Mouse (Mus musculus) liver, embryonic 12.5 days (tissue): Measurements from ENCODE around the gene Pi4k2b. TPM values are rescaled to one million over a fixed set of nuclear protein-coding genes. Genes with fewer than 3 reads are reported as not detected.
A peak's percentile ranks its signal among the peaks of the same experiment; 100 is the strongest.

Experiments used
- ATAC-seq: fragments of 200-750 bp; cut with Nextera tagmentation; 2 replicates; pipeline ENCODE4 v1.8.0; 2017; ENCODE audit warnings: moderate number of reproducible peaks, mild to moderate bottlenecking, moderate library complexity
- H3K27ac ChIP-seq: fragments of 300-500 bp; sonication (generic); 2 replicates; pipeline ENCODE4 v1.5.1; 2016; ENCODE audit warnings: mild to moderate bottlenecking
- H3K27me3 ChIP-seq: fragments of 300-500 bp; sonication (generic); replicated peaks from 2 replicates; pipeline ENCODE4 v1.6.1; 2016; ENCODE audit warnings: mild to moderate bottlenecking, moderate library complexity
- H3K36me3 ChIP-seq: fragments of 300-500 bp; sonication (generic); 2 replicates; pipeline ENCODE4 v1.6.1; 2016; ENCODE audit warnings: mild to moderate bottlenecking, moderate library complexity
- H3K4me1 ChIP-seq: fragments of 300-500 bp; sonication (generic); 2 replicates; pipeline ENCODE4 v1.6.1; 2016
- H3K4me2 ChIP-seq: fragments of 300-500 bp; sonication (generic); 2 replicates; pipeline ENCODE4 v1.6.1; 2016; ENCODE audit warnings: mild to moderate bottlenecking, moderate library complexity
- H3K4me3 ChIP-seq: fragments of 300-500 bp; sonication (generic); 2 replicates; pipeline ENCODE4 v1.5.1; 2016; ENCODE audit warnings: mild to moderate bottlenecking, moderate library complexity
- H3K9ac ChIP-seq: fragments of 300-500 bp; sonication (generic); 2 replicates; pipeline ENCODE4 v1.6.1; 2016; ENCODE audit warnings: mild to moderate bottlenecking, moderate library complexity
- H3K9me3 ChIP-seq: fragments of 300-500 bp; sonication (generic); replicated peaks from 2 replicates; pipeline ENCODE4 v1.6.1; 2016; ENCODE audit warnings: mild to moderate bottlenecking, moderate library complexity
- WGBS: fragments of 180-500 bp; shearing (Covaris S2); methylation state at CpG from one replicate; pipeline ENCODE4 v1.1.7; 2016; ENCODE audit not compliant: insufficient replicate concordance; 5-methylcytosine and 5-hydroxymethylcytosine counted together
- polyA plus RNA-seq: library from polyadenylated mRNA; unstranded; fragments of >200 nt; fragmentation: Nextera tagmentation; extraction: Ambion mirVana; gene quantifications from 2 replicates; pipeline ENCODE4 v1.2.1, GENCODE M21; 2016

Gene Pi4k2b
- polyA plus RNA-seq, 1 experiment from 2014 or later, result 25.3 TPM

- Histone ChIP-seq H3K4me3 (peak overlapping the region; percentile 94), H3K9me3 (no peaks in the 10 kb centered on the region), H3K9ac (peak overlapping the region; percentile 85), H3K36me3 (peaks cover 24% of the 10 kb centered on the region), H3K4me2 (peak overlapping the region; percentile 71), H3K27ac (peak overlapping the region; percentile 81), H3K27me3 (no peaks in the 10 kb centered on the region), H3K4me1 (peaks cover 23% of the 10 kb centered on the region)
- ATAC-seq, result peak; percentile 70
- under 1% methylated on average over 9 of the region's 9 CpGs for WGBS
Measured at GRCm38 (mm10) chr5:52783251-52783620, 41.9 kb downstream of the Pi4k2b start.

- H3K4me1 ChIP-seq, result peaks cover 23% of the 10 kb centered on the region
- H3K36me3 ChIP-seq, result peaks cover 31% of the 10 kb centered on the region
- ATAC-seq, result no peak
- peak overlapping the region; percentile 94; the same call in 1 of the 2 replicates for H3K4me3 ChIP-seq
- no peaks in the 10 kb centered on the region for H3K27me3 ChIP-seq
- no peaks in the 10 kb centered on the region for H3K9me3 ChIP-seq
- no peak overlapping the region for H3K9ac ChIP-seq
- H3K4me2 ChIP-seq, result peak overlapping the region; percentile 71
- 79% methylated on average over 2 of the region's 2 CpGs for WGBS
- H3K27ac ChIP-seq, result no peak overlapping the region
Measured at GRCm38 (mm10) chr5:52783957-52784356, 42.6 kb downstream of the Pi4k2b start.

- H3K4me3 ChIP-seq, result no peak overlapping the region
- no peaks in the 10 kb centered on the region for H3K9me3 ChIP-seq
- peaks cover 23% of the 10 kb centered on the region for H3K4me1 ChIP-seq
- H3K4me2 ChIP-seq, result no peak overlapping the region
- H3K27ac ChIP-seq, result no peak overlapping the region
- peaks cover 43% of the 10 kb centered on the region for H3K36me3 ChIP-seq
- H3K27me3 ChIP-seq, result no peaks in the 10 kb centered on the region
- ATAC-seq, result no peak
- 58% methylated on average over 7 of the region's 7 CpGs for WGBS
- H3K9ac ChIP-seq, result no peak overlapping the region
Measured at GRCm38 (mm10) chr5:52786556-52787322, 45.4 kb downstream of the Pi4k2b start.

- no peak overlapping the region for H3K4me2 ChIP-seq
- H3K27me3 ChIP-seq, result no peaks in the 10 kb centered on the region
- H3K4me1 ChIP-seq, result peaks cover 5% of the 10 kb centered on the region; the same call in 1 of the 2 replicates
- H3K9ac ChIP-seq, result no peak overlapping the region
- WGBS, result 64% methylated on average over 9 of the region's 9 CpGs
- no peak for ATAC-seq
- peaks cover 47% of the 10 kb centered on the region for H3K36me3 ChIP-seq
- H3K9me3 ChIP-seq, result no peaks in the 10 kb centered on the region
- H3K4me3 ChIP-seq, result no peak overlapping the region
- H3K27ac ChIP-seq, result no peak overlapping the region
Measured at GRCm38 (mm10) chr5:52793230-52793629, 51.9 kb downstream of the Pi4k2b start.

- Histone ChIP-seq H3K36me3 (peaks cover 45% of the 10 kb centered on the region), H3K4me1 (peaks cover 5% of the 10 kb centered on the region; the same call in 1 of the 2 replicates), H3K27me3 (no peaks in the 10 kb centered on the region), H3K9ac (no peak overlapping the region), H3K4me2 (no peak overlapping the region), H3K4me3 (no peak overlapping the region), H3K27ac (no peak overlapping the region), H3K9me3 (no peaks in the 10 kb centered on the region)
- ATAC-seq, result no peak
- 86% methylated on average over 9 of the region's 9 CpGs for WGBS
Measured at GRCm38 (mm10) chr5:52794109-52794508, 52.7 kb downstream of the Pi4k2b start.

GRCm38 (mm10) chr5:52799274-52799985, 58.1 kb downstream of the Pi4k2b start:
- no peak overlapping the region for H3K27ac ChIP-seq
- peaks cover 5% of the 10 kb centered on the region for H3K4me1 ChIP-seq

GRCm38 (mm10) chr5:52805801-52806200, 64.4 kb downstream of the Pi4k2b start:
- no peaks in the 10 kb centered on the region for H3K27me3 ChIP-seq
- no peak overlapping the region for H3K4me3 ChIP-seq
- 65% methylated on average over 4 of the region's 4 CpGs for WGBS
- ATAC-seq, result 0 out of 2 replicates have a peak, but pooled peaks have one; percentile 40
- H3K36me3 ChIP-seq, result peaks cover 53% of the 10 kb centered on the region
- H3K4me2 ChIP-seq, result no peak overlapping the region
- no peaks in the 10 kb centered on the region for H3K4me1 ChIP-seq
- no peak overlapping the region for H3K9ac ChIP-seq
- H3K27ac ChIP-seq, result no peak overlapping the region
- H3K9me3 ChIP-seq, result no peaks in the 10 kb centered on the region

More at GRCm38 (mm10) chr5:52799274-52799985, 58.1 kb downstream of the Pi4k2b start:
- WGBS, result 82% methylated on average over 12 of the region's 12 CpGs
- no peaks in the 10 kb centered on the region for H3K27me3 ChIP-seq
- no peak for ATAC-seq
- H3K4me2 ChIP-seq, result no peak overlapping the region
- H3K36me3 ChIP-seq, result peaks cover 57% of the 10 kb centered on the region
- no peaks in the 10 kb centered on the region for H3K9me3 ChIP-seq
- no peak overlapping the region for H3K4me3 ChIP-seq
- no peak overlapping the region for H3K9ac ChIP-seq

GRCm38 (mm10) chr5:52806349-52806748, 65.0 kb downstream of the Pi4k2b start:
- Histone ChIP-seq H3K27ac (no peak overlapping the region), H3K9ac (no peak overlapping the region), H3K9me3 (no peaks in the 10 kb centered on the region), H3K36me3 (peaks cover 57% of the 10 kb centered on the region), H3K4me1 (no peaks in the 10 kb centered on the region), H3K4me2 (no peak overlapping the region), H3K27me3 (no peaks in the 10 kb centered on the region), H3K4me3 (no peak overlapping the region)
- WGBS, result 73% methylated on average over 8 of the region's 8 CpGs
- ATAC-seq, result no peak

- no peaks in the 10 kb centered on the region for H3K4me1 ChIP-seq
- no peak overlapping the region for H3K27ac ChIP-seq
- 85% methylated on average over 7 of the region's 7 CpGs for WGBS
- H3K9me3 ChIP-seq, result no peaks in the 10 kb centered on the region
- H3K4me2 ChIP-seq, result no peak overlapping the region
- no peak for ATAC-seq
- H3K36me3 ChIP-seq, result peaks cover 60% of the 10 kb centered on the region
- no peaks in the 10 kb centered on the region for H3K27me3 ChIP-seq
- no peak overlapping the region for H3K9ac ChIP-seq
- H3K4me3 ChIP-seq, result no peak overlapping the region
Measured at GRCm38 (mm10) chr5:52807030-52807429, 65.7 kb downstream of the Pi4k2b start.

- 88% methylated on average over 6 of the region's 6 CpGs for WGBS
- Histone ChIP-seq H3K36me3 (peaks cover 65% of the 10 kb centered on the region), H3K9ac (no peak overlapping the region), H3K27me3 (no peaks in the 10 kb centered on the region), H3K27ac (no peak overlapping the region), H3K9me3 (no peaks in the 10 kb centered on the region), H3K4me2 (no peak overlapping the region), H3K4me1 (no peaks in the 10 kb centered on the region), H3K4me3 (no peak overlapping the region)
- no peak for ATAC-seq
Measured at GRCm38 (mm10) chr5:52810446-52810845, 69.1 kb downstream of the Pi4k2b start.

GRCm38 (mm10) chr5:52811056-52811455, 69.7 kb downstream of the Pi4k2b start:
- no peak for ATAC-seq

GRCm38 (mm10) chr5:52812456-52812855, 71.1 kb downstream of the Pi4k2b start:
- Histone ChIP-seq H3K4me3 (no peak overlapping the region), H3K36me3 (peaks cover 73% of the 10 kb centered on the region), H3K9me3 (no peaks in the 10 kb centered on the region), H3K4me2 (no peak overlapping the region), H3K9ac (no peak overlapping the region), H3K4me1 (no peaks in the 10 kb centered on the region), H3K27ac (no peak overlapping the region), H3K27me3 (no peaks in the 10 kb centered on the region)
- no peak for ATAC-seq
- WGBS, result 90% methylated on average over 10 of the region's 10 CpGs

More at GRCm38 (mm10) chr5:52811056-52811455, 69.7 kb downstream of the Pi4k2b start:
- Histone ChIP-seq H3K27ac (no peak overlapping the region), H3K36me3 (peaks cover 66% of the 10 kb centered on the region), H3K4me3 (no peak overlapping the region), H3K4me2 (no peak overlapping the region), H3K9ac (no peak overlapping the region), H3K27me3 (no peaks in the 10 kb centered on the region), H3K9me3 (no peaks in the 10 kb centered on the region), H3K4me1 (no peaks in the 10 kb centered on the region)
- 82% methylated on average over 14 of the region's 14 CpGs for WGBS
